Mouse (Mus musculus) testis, adult 2 months (tissue): ENCODE data around the gene Crispld2.

Source experiments
- CTCF ChIP-seq: fragments of 200-500 bp; IDR thresholded peaks from 2 replicates; pipeline ENCODE4 v1.5.1; 2012; ENCODE audit warnings: low read depth, mild to moderate bottlenecking, inconsistent platforms, low read length, moderate library complexity; ENCODE audit not compliant: control insufficient read depth, insufficient read depth, insufficient replicate concordance
- POLR2A ChIP-seq: fragments of 200-500 bp; IDR thresholded peaks from 2 replicates; pipeline ENCODE4 v1.6.1; 2012; ENCODE audit warnings: low read depth, mild to moderate bottlenecking, inconsistent platforms, low read length, moderate library complexity; ENCODE audit not compliant: control insufficient read depth

GRCm38 (mm10) chr8:120004705-120005381 lies 12.6 kb downstream of the Crispld2 start:
- TF ChIP-seq CTCF (no peak), POLR2A (no peak)
